Comparison of ENCODE assay signal across 14 mouse cellular contexts in the genomic region with DNA sequence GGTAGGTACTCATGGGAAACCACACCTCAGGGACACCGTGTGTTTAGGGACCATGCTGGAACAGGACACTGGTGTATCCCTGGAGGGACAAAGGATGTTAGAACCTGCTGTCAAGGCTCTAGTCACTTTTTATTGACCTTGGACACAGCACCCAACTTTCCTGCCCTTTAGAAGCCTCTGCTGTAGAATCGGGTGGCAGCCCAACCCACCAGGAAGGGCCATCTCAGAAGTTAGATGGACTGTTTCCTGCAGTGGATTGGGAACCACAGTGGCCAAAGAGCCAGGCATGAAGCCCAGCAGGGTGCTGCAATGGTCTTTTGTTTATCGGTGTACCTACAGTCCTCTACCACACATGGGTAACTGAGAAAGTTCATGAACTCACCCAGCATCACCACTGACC. TPM values are rescaled to one million over a fixed set of nuclear protein-coding genes. Genes with fewer than 3 reads are reported as not detected.
"Had no signal": no experiment of that assay in that cellular context is flagged by ENCODE, and none has a peak within 500 bp of the region (broad histone marks: within the 10 kb centered on the region; RNA-seq: fewer than 3 reads in every experiment).

No protein-coding gene starts in this region.

- H3K9ac ChIP-seq: intestine, embryonic 15.5 days; limb, embryonic 12.5 days; liver, embryonic 14.5 days; lung, embryonic 15.5 days; midbrain, embryonic 15.5 days; neural tube, embryonic 12.5 days had no signal

- H3K27ac ChIP-seq: intestine, embryonic 15.5 days; kidney, postnatal 0 days; limb, embryonic 12.5 days; liver, embryonic 14.5 days; lung, embryonic 15.5 days; midbrain, embryonic 15.5 days; neural tube, embryonic 12.5 days; stomach, postnatal 0 days had no signal

- ATAC-seq: intestine, embryonic 15.5 days; midbrain, embryonic 15.5 days had no signal

- H3K27me3 ChIP-seq: intestine, embryonic 15.5 days; limb, embryonic 12.5 days; lung, embryonic 15.5 days; midbrain, embryonic 15.5 days had no signal

- H3K4me1 ChIP-seq: intestine, embryonic 15.5 days; midbrain, embryonic 15.5 days; neural tube, embryonic 12.5 days had no signal

- H3K36me3 ChIP-seq: intestine, embryonic 15.5 days; limb, embryonic 12.5 days; lung, embryonic 15.5 days; midbrain, embryonic 15.5 days; neural tube, embryonic 12.5 days had no signal

- H3K4me3 ChIP-seq: intestine, embryonic 15.5 days; layer of hippocampus, adult 2 months; limb, embryonic 12.5 days; lung, embryonic 15.5 days; midbrain, embryonic 15.5 days; neural tube, embryonic 12.5 days had no signal

- H3K4me2 ChIP-seq: intestine, embryonic 15.5 days; limb, embryonic 12.5 days; lung, embryonic 15.5 days; midbrain, embryonic 15.5 days; neural tube, embryonic 12.5 days had no signal

- DNase-seq: liver had no signal

- H3K9me3 ChIP-seq: intestine, embryonic 15.5 days; limb, embryonic 12.5 days; lung, embryonic 15.5 days; midbrain, embryonic 15.5 days; neural tube, embryonic 12.5 days had no signal

RNA-seq across cellular contexts. Expression of a gene that starts 27.3 kb away (rescaled TPM):
- total RNA-seq: megakaryocyte progenitor cell, adult 5-6 weeks; monocyte, adult 5-6 weeks; neutrophil, adult 5-6 weeks had no signal
- polyA plus RNA-seq: kidney, postnatal 0 days; liver, embryonic 14.5 days; urinary bladder, adult 2 months had no signal

RNA-seq across cellular contexts. Expression of a gene that starts 34.5 kb away (rescaled TPM):
- total RNA-seq: megakaryocyte progenitor cell, adult 5-6 weeks; monocyte, adult 5-6 weeks; neutrophil, adult 5-6 weeks had no signal
